Mouse (Mus musculus) frontal cortex, adult (tissue): ENCODE results near the gene Fgfr1op2.
"Not testable (repeated sequence)": the region's sequence is repeated elsewhere in the genome, so short reads cannot be mapped to it uniquely, and the experiment has no call there.

Experiments used
- ATAC-seq: cut with Nextera tagmentation; 2 replicates; pipeline ENCODE4 v1.9.2; 2017; ENCODE audit warnings: mild to moderate bottlenecking, moderate library complexity, mixed read lengths; ENCODE audit not compliant: low TSS enrichment

The Fgfr1op2 gene

GRCm38 (mm10) chr6:146576903-146577302, at the start of gene Fgfr1op2:
Fgfr1op2 (plus strand) TSS chr6:146577203.
- ATAC-seq = no peak

GRCm38 (mm10) chr6:146527537-146527936, 49.5 kb upstream of the Fgfr1op2 start:
- ATAC-seq = no peak

GRCm38 (mm10) chr6:146530363-146530762, 46.6 kb upstream of the Fgfr1op2 start:
- no peak for ATAC-seq

GRCm38 (mm10) chr6:146530769-146531168, 46.2 kb upstream of the Fgfr1op2 start:
- no peak for ATAC-seq

- ATAC-seq = no peak
Observed at GRCm38 (mm10) chr6:146533146-146533545, 43.9 kb upstream of the Fgfr1op2 start.

GRCm38 (mm10) chr6:146535501-146535900, 41.5 kb upstream of the Fgfr1op2 start:
- ATAC-seq = no peak

GRCm38 (mm10) chr6:146537111-146537510, 39.9 kb upstream of the Fgfr1op2 start:
- ATAC-seq = no peak

- ATAC-seq = no peak
Observed at GRCm38 (mm10) chr6:146538071-146538470, 38.9 kb upstream of the Fgfr1op2 start.

- no peak for ATAC-seq
Observed at GRCm38 (mm10) chr6:146538661-146539060, 38.3 kb upstream of the Fgfr1op2 start.

GRCm38 (mm10) chr6:146540386-146540785, 36.6 kb upstream of the Fgfr1op2 start:
- no peak for ATAC-seq

- 0 out of 2 replicates have a peak, but pooled peaks have one; percentile 39 for ATAC-seq
Observed at GRCm38 (mm10) chr6:146544622-146545021, 32.4 kb upstream of the Fgfr1op2 start.

- ATAC-seq = 0 out of 2 replicates have a peak, but pooled peaks have one; percentile 25
Observed at GRCm38 (mm10) chr6:146545289-146545865, 31.6 kb upstream of the Fgfr1op2 start.

- no peak for ATAC-seq
Observed at GRCm38 (mm10) chr6:146550421-146550820, 26.6 kb upstream of the Fgfr1op2 start.

GRCm38 (mm10) chr6:146551326-146551725, 25.7 kb upstream of the Fgfr1op2 start:
- no peak for ATAC-seq

GRCm38 (mm10) chr6:146562461-146562860, 14.5 kb upstream of the Fgfr1op2 start:
- not testable (repeated sequence) for ATAC-seq

- ATAC-seq = no peak
Observed at GRCm38 (mm10) chr6:146572073-146572472, 4.9 kb upstream of the Fgfr1op2 start.

GRCm38 (mm10) chr6:146577310-146578109, 507 bp downstream of the Fgfr1op2 start, which contains the start of gene Ints13:
Ints13 (minus strand) TSS chr6:146577835.
- ATAC-seq = peak; percentile 90

- ATAC-seq = peak; percentile 51
Observed at GRCm38 (mm10) chr6:146578111-146578531, 1.1 kb downstream of the Fgfr1op2 start.

- ATAC-seq = peak; percentile 32
Observed at GRCm38 (mm10) chr6:146578586-146578985, 1.6 kb downstream of the Fgfr1op2 start.

- no peak for ATAC-seq
Observed at GRCm38 (mm10) chr6:146580381-146580926, 3.5 kb downstream of the Fgfr1op2 start.

- peak; percentile 51 for ATAC-seq
Observed at GRCm38 (mm10) chr6:146583366-146584046, 6.5 kb downstream of the Fgfr1op2 start.

- peak; percentile 73 for ATAC-seq
Observed at GRCm38 (mm10) chr6:146585134-146585533, 8.1 kb downstream of the Fgfr1op2 start.
